Mouse (Mus musculus) midbrain, embryonic 10.5 days (tissue): ENCODE results near the gene Trmu. TPM values are rescaled to one million over a fixed set of nuclear protein-coding genes. Genes with fewer than 3 reads are reported as not detected.

Source experiments
- polyA plus RNA-seq: library from polyadenylated mRNA; unstranded; fragments of >200 nt; fragmentation: Nextera tagmentation; extraction: Ambion mirVana; gene quantifications from 2 replicates; pipeline ENCODE4 v1.2.1, GENCODE M21; 2016

The Trmu gene
- polyA plus RNA-seq, 1 experiment from 2014 or later, result 36.3 TPM

Other genes starting within 250 kb of the Trmu start
- 0.51 and 0.78 TPM in 2 replicates for gene Ppara, start 144.3 kb upstream of the Trmu start, polyA plus RNA-seq
- 28.0 and 32.5 TPM in 2 replicates for gene Cdpf1, start 67.6 kb upstream of the Trmu start, polyA plus RNA-seq
- 0.06 TPM in 1 of 2 replicates, not detected in the other for gene Pkdrej, start 57.6 kb upstream of the Trmu start, polyA plus RNA-seq
- gene Ttc38, start 47.0 kb upstream of the Trmu start, polyA plus RNA-seq, result 2.2 and 2.3 TPM in 2 replicates
- 53.5 and 61.1 TPM in 2 replicates for gene Gtse1, start 19.6 kb upstream of the Trmu start, polyA plus RNA-seq
- gene Celsr1, start 154.5 kb downstream of the Trmu start, polyA plus RNA-seq, result 3.4 and 3.6 TPM in 2 replicates
- gene Gramd4, start 178.4 kb downstream of the Trmu start, polyA plus RNA-seq, result 14.3 and 16.7 TPM in 2 replicates